Mouse (Mus musculus): ENCODE results near the gene Myom3. TPM values are rescaled to one million over a fixed set of nuclear protein-coding genes. Genes with fewer than 3 reads are reported as not detected.
A peak's percentile ranks its signal among the peaks of the same experiment; 100 is the strongest.

The Myom3 gene
- total RNA-seq, 2 experiments from 2014 or later = 58.1 to 76.7 TPM

GRCm38 (mm10) chr4:135761048-135761447 is 1.5 kb downstream of the Myom3 start:
- peak; percentile 48 for DNase-seq

GRCm38 (mm10) chr4:135761569-135761968 is 2.1 kb downstream of the Myom3 start:
- no peak for DNase-seq

DNA sequence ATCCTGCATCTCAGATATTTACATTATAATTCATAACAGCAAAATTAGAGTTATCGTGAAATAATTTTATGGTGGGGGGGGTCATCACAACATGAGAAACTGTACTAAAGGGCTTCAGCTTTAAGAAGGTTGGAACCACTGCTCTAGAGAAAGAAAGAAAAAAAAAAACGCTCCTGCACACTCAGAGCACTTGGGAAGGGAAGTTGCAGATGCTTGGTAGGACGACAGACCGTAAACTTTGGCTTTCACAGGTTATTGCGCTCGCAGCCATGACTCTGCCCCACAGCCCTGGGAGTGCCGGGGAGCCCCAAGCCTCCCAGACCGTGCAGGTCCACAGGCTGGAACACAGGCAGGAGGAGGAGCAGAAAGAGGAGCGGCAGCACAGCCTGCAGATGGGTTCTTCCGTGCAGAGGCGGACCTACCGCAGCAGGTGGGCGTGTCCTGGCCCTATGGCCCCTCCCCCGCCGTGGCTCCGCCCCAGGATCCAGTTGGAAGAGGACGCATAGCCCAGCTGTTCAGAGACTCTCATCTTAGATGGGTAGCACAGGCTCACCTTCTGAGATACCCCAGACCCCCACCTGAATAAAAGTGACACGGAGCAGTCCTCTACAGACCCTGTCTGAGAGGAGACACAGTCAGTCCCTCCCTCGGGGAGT is 2.9 kb downstream of the Myom3 start:
- peak; percentile 70 for DNase-seq

GRCm38 (mm10) chr4:135764700-135765099 is 5.2 kb downstream of the Myom3 start:
- no peak for DNase-seq

- DNase-seq = no peak
Observed at GRCm38 (mm10) chr4:135765707-135766106, 6.2 kb downstream of the Myom3 start.

- DNase-seq = peak; percentile 50
Observed at GRCm38 (mm10) chr4:135766976-135767375, 7.5 kb downstream of the Myom3 start.

GRCm38 (mm10) chr4:135768572-135769526 is 9.3 kb downstream of the Myom3 start:
- DNase-seq = peak; percentile 56

DNA sequence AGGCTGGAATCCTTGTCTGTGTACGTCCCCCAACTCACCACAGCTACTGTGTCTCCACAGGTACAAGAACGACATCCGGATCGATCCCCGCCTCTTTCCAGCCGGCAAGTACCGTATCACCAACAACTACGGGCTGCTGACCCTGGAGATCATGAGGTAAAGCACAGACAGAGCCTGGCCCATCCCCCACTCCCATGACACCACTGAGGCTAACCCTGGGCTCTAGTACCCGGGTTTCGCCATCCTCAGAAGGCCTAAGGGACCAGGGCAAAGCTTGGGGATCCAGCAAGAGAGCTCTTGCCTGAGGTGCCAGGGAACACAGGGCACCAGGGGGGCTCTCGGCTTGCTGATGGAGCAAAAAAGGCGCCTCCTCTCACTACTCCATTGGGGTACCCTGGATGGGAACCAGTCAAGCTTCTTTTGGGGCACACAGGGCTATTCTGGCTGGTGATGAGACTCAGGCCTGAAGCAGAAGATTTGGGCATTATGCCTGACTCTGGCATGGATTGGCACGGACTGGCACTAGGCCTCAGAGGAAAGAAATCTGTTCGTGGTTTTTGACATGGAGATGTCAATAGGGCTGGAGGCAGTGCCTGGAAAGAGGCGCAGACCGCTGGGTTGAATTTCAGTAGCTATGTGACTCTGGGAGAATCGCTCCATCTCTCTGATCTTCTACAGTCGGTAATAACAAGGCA is 11.2 kb downstream of the Myom3 start:
- no peak for DNase-seq

GRCm38 (mm10) chr4:135771592-135771991 is 12.1 kb downstream of the Myom3 start:
- no peak for DNase-seq

GRCm38 (mm10) chr4:135772671-135773070 is 13.2 kb downstream of the Myom3 start:
- peak; percentile 74 for DNase-seq

DNA sequence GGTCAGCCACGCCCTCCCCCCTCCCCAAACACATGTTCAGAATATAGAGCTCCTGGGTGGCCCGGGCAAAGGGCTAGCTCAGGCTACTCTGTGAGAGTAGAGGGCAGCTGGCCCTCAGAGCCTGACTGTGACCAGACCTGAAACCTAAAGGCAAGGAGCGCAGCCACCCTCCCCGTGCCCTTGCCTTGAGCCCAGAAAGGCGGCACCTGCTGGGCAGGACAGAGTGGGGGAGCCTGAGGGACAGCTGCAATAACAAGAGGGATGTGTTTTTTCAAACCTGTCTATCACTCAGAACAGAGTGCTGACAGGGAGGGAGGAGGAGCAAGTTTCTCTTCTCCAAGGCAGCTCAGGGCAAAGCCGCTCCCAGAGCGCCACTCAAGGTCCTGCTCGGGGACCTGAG is 15.0 kb downstream of the Myom3 start:
- no peak for DNase-seq

GRCm38 (mm10) chr4:135776850-135777249 is 17.3 kb downstream of the Myom3 start:
- DNase-seq = no peak

- DNase-seq = no peak
Observed at GRCm38 (mm10) chr4:135779661-135780060, 20.1 kb downstream of the Myom3 start.

DNA sequence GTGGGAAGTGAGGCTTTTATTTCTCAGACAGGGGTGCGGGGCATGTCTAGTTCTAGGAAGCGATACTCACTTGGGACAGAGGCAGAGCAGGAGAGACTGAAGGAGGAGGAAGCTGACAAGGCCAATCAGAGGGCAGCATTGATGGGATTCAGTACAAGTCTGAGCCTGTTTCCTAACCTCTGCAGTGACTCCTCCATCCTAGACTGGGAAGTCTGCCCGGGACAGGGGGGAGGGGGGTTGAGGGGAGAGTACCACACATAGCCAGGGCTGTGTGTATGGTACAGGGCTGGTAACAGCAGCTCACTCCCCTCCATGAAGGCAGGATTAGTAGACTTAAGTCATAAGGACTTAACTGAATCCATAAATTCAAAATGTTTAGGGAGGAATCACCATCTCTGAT is 20.7 kb downstream of the Myom3 start:
- no peak for DNase-seq

- no peak for DNase-seq
Observed at GRCm38 (mm10) chr4:135781304-135781703, 21.8 kb downstream of the Myom3 start.

DNA sequence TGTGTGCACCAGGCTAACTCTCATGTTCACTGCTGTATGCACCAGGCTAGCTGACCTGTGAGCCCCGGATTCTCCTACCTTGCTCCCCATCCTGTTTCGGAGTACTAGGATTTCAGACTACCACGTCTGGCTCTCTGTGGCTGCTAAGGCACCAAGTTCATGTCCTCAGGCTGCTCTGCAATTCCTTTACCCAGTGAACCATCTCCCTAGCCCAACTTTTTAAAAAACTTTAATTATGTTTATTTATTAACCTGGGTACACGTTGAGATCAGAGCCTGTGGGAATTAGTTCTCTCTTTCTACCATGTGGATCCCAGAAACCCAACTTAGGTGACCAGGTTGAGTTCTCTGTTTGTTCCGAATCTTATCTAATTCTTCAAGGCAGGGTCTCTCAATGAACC is 27.1 kb downstream of the Myom3 start:
- DNase-seq = no peak

- no peak for DNase-seq
Observed at GRCm38 (mm10) chr4:135787271-135787670, 27.8 kb downstream of the Myom3 start.

DNA sequence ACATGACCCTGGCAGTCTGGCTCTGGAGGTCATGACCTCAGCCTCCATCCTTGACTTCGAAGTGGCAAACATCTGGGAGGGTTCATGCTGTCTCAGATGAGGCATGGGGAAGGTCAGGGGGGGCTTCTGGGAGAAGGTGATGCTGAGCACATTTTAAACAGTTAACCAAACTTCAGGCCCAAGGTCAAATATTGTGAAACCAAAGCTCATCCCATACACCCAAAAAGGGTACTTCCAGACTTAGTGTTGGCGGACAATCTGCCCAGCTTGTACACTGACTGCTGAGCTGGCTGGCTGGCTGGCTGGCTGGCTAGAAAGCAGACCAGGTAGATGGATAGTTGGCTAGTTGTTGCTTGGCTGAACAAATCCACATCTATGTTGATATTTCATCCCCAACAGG is 29.6 kb downstream of the Myom3 start:
- DNase-seq = no peak

GRCm38 (mm10) chr4:135792821-135793220 is 33.3 kb downstream of the Myom3 start:
- DNase-seq = no peak

DNA sequence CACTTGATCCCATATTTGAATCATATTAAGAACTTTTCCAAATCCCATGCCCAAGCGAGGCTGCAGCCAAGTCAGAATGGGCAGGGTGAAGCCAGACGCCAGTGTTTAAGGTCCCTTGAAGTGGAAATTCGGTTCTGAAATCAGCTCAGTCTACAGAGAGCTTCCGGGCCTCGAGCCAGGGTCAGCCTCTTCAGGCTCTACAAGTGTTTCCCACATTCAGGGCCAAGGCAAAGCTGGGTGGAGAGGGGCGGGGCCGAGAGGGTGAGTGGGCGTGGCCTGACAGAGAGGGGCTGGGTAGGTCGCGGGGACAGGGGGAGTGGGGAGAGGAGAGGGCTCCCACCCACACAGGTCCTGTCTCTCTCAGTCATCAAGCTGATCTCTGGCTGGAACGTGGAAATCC is 38.4 kb downstream of the Myom3 start:
- peak; percentile 30 for DNase-seq

DNA sequence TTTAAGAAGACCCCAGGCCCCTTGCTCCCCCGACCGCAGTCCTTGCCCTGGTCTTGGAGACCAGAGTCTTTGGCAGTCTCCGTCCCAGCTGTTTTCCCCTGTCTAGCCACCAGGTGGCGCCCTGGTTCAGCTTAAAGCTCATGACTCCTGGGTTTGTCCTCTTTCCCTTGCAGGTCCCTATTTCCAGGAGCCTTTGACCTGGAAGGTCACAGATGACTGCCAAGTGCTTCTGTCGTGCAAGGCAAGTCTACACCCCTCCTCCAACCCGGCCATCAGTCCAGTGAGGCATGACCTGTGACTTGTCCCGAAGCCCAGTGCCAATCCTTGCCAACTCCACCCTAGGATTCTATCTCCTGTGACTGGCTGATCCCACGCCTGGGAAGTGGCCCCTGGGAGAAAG is 42.0 kb downstream of the Myom3 start:
- peak; percentile 84 for DNase-seq

DNA sequence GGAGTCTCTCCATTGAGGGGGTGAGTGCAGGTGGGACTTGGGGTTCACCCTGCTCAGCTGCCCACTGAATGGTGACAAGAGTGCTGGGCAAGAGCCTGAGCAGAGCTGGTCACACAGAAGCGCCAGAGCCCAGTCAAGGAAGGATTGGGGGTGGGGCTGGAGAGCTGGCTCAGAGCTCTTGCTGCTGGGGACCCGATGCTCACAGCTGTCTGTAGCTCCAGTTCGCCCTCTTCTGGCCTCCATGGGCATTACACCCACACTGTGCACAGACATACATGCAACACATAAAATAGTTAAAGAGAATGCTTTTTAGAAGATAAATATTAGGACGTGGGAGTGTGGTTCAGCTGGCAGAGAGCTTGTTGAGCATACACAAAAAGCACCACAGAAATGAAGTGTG is 43.8 kb downstream of the Myom3 start:
- DNase-seq = no peak

DNA sequence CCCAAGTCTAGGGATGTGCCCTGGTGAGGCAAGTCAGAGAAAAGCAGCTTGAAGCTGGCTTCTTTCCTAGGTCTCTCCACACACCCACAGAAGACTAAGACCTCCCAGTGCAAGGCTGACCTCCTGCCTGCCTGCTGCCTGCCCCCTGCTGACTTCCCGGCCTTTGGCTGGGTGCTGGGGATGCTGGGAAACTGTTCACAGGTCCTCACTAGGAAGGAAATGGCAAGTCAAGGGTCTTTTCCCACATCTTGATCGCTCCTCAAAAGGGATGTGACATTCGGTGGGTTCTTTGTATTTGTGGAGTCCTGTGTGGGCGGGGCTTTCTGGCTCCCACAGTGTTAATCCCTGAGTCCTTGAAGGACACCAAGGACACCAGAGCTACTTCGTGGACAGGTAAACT is 44.7 kb downstream of the Myom3 start:
- DNase-seq = no peak

Measured in gastrocnemius, postnatal 25 days (tissue).